Mouse (Mus musculus): Measurements from ENCODE around the gene Ankrd33b. TPM values are rescaled to one million over a fixed set of nuclear protein-coding genes. Genes with fewer than 3 reads are reported as not detected.

Ankrd33b gene
- polyA plus RNA-seq, 1 experiment: 6.1 TPM

- H3K4me3 ChIP-seq (replicated peaks): no peak overlapping the region
- H3K36me3 ChIP-seq (replicated peaks; ENCODE audit: low read length): peaks cover 7% of the 10 kb centered on the region
- peaks cover under 1% of the 10 kb centered on the region for H3K27me3 ChIP-seq (replicated peaks)
- TF ChIP-seq FLI1 (IDR thresholded peaks at IDR 0.05; ENCODE audit: low read length): no peak
- no peak for TF ChIP-seq GATA1 (IDR thresholded peaks at IDR 0.05; ENCODE audit: borderline replicate concordance, low read length)
- no peaks in the 10 kb centered on the region for H3K9me3 ChIP-seq
- peaks cover 90% of the 10 kb centered on the region for H3K4me1 ChIP-seq
Observed at GRCm38 (mm10) chr15:31332541-31333163, 34.9 kb downstream of the Ankrd33b start.

GRCm38 (mm10) chr15:31331742-31332141 is 35.8 kb downstream of the Ankrd33b start:
- H3K4me1 ChIP-seq: peaks cover 84% of the 10 kb centered on the region
- H3K36me3 ChIP-seq (replicated peaks; ENCODE audit: low read length): peaks cover 10% of the 10 kb centered on the region
- no peak overlapping the region for H3K4me3 ChIP-seq (replicated peaks)
- TF ChIP-seq FLI1 (IDR thresholded peaks at IDR 0.05; ENCODE audit: low read length): no peak
- H3K9me3 ChIP-seq: no peaks in the 10 kb centered on the region
- peaks cover 2% of the 10 kb centered on the region for H3K27me3 ChIP-seq (replicated peaks)

- Histone ChIP-seq H3K9me3 (peaks cover 4% of the 10 kb centered on the region; the same call in 1 of the 2 replicates), H3K27me3 (replicated peaks) (peaks cover 3% of the 10 kb centered on the region), H3K36me3 (replicated peaks; ENCODE audit: low read length) (peaks cover 27% of the 10 kb centered on the region), H3K4me1 (peaks cover 84% of the 10 kb centered on the region), H3K4me3 (replicated peaks) (no peak overlapping the region)
- no peak for TF ChIP-seq GATA1 (IDR thresholded peaks at IDR 0.05; ENCODE audit: borderline replicate concordance, low read length)
- no peak for TF ChIP-seq FLI1 (IDR thresholded peaks at IDR 0.05; ENCODE audit: low read length)
Observed at GRCm38 (mm10) chr15:31328082-31328614, 39.4 kb downstream of the Ankrd33b start.

- Histone ChIP-seq H3K4me3 (replicated peaks) (no peak overlapping the region), H3K36me3 (replicated peaks; ENCODE audit: low read length) (peaks cover 49% of the 10 kb centered on the region), H3K4me1 (peaks cover 66% of the 10 kb centered on the region), H3K9me3 (peaks cover 9% of the 10 kb centered on the region; the same call in 1 of the 2 replicates), H3K27me3 (replicated peaks) (peaks cover 3% of the 10 kb centered on the region)
- no peak for TF ChIP-seq GATA1 (IDR thresholded peaks at IDR 0.05; ENCODE audit: borderline replicate concordance, low read length)
- TF ChIP-seq FLI1 (IDR thresholded peaks at IDR 0.05; ENCODE audit: low read length): no peak
Observed at GRCm38 (mm10) chr15:31325660-31326354, 41.7 kb downstream of the Ankrd33b start.

- Histone ChIP-seq H3K9me3 (peaks cover 9% of the 10 kb centered on the region; the same call in 1 of the 2 replicates), H3K4me1 (peaks cover 53% of the 10 kb centered on the region), H3K27me3 (replicated peaks) (peaks cover 3% of the 10 kb centered on the region), H3K4me3 (replicated peaks) (no peak overlapping the region), H3K36me3 (replicated peaks; ENCODE audit: low read length) (peaks cover 60% of the 10 kb centered on the region)
- TF ChIP-seq FLI1 (IDR thresholded peaks at IDR 0.05; ENCODE audit: low read length) (no peak), GATA1 (IDR thresholded peaks at IDR 0.05; ENCODE audit: borderline replicate concordance, low read length) (no peak)
Observed at GRCm38 (mm10) chr15:31324551-31324950, 43.0 kb downstream of the Ankrd33b start.

GRCm38 (mm10) chr15:31323684-31324083 is 43.8 kb downstream of the Ankrd33b start:
- Histone ChIP-seq H3K36me3 (replicated peaks; ENCODE audit: low read length) (peaks cover 65% of the 10 kb centered on the region), H3K4me3 (replicated peaks) (no peak overlapping the region), H3K9me3 (peaks cover 9% of the 10 kb centered on the region; the same call in 1 of the 2 replicates), H3K27me3 (replicated peaks) (peaks cover 6% of the 10 kb centered on the region), H3K4me1 (peaks cover 49% of the 10 kb centered on the region)
- TF ChIP-seq GATA1 (IDR thresholded peaks at IDR 0.05; ENCODE audit: borderline replicate concordance, low read length): no peak
- TF ChIP-seq FLI1 (IDR thresholded peaks at IDR 0.05; ENCODE audit: low read length): no peak

GRCm38 (mm10) chr15:31320598-31321377 is 46.7 kb downstream of the Ankrd33b start:
- TF ChIP-seq FLI1 (IDR thresholded peaks at IDR 0.05; ENCODE audit: low read length) (no peak), GATA1 (IDR thresholded peaks at IDR 0.05; ENCODE audit: borderline replicate concordance, low read length) (no peak)
- peaks cover 5% of the 10 kb centered on the region for H3K27me3 ChIP-seq (replicated peaks)
- H3K36me3 ChIP-seq (replicated peaks; ENCODE audit: low read length): peaks cover 77% of the 10 kb centered on the region
- H3K9me3 ChIP-seq: peaks cover 18% of the 10 kb centered on the region
- H3K4me3 ChIP-seq (replicated peaks): no peak overlapping the region
- peaks cover 35% of the 10 kb centered on the region for H3K4me1 ChIP-seq

GRCm38 (mm10) chr15:31319046-31319445 is 48.5 kb downstream of the Ankrd33b start:
- Histone ChIP-seq H3K4me1 (peaks cover 27% of the 10 kb centered on the region), H3K27me3 (replicated peaks) (peaks cover 3% of the 10 kb centered on the region), H3K9me3 (peaks cover 18% of the 10 kb centered on the region), H3K36me3 (replicated peaks; ENCODE audit: low read length) (peaks cover 71% of the 10 kb centered on the region), H3K4me3 (replicated peaks) (no peak overlapping the region)
- TF ChIP-seq GATA1 (IDR thresholded peaks at IDR 0.05; ENCODE audit: borderline replicate concordance, low read length) (no peak), FLI1 (IDR thresholded peaks at IDR 0.05; ENCODE audit: low read length) (no peak)

GRCm38 (mm10) chr15:31318158-31318955 is 49.2 kb downstream of the Ankrd33b start:
- Histone ChIP-seq H3K4me1 (peaks cover 24% of the 10 kb centered on the region), H3K4me3 (replicated peaks) (no peak overlapping the region), H3K9me3 (peaks cover 16% of the 10 kb centered on the region), H3K27me3 (replicated peaks) (peaks cover 3% of the 10 kb centered on the region), H3K36me3 (replicated peaks; ENCODE audit: low read length) (peaks cover 64% of the 10 kb centered on the region)
- no peak for TF ChIP-seq FLI1 (IDR thresholded peaks at IDR 0.05; ENCODE audit: low read length)
- no peak for TF ChIP-seq GATA1 (IDR thresholded peaks at IDR 0.05; ENCODE audit: borderline replicate concordance, low read length)
